Mouse (Mus musculus): ENCODE data around the gene Farp2. TPM values are rescaled to one million over a fixed set of nuclear protein-coding genes. Genes with fewer than 3 reads are reported as not detected.
"Not testable (repeated sequence)": the region's sequence is repeated elsewhere in the genome, so short reads cannot be mapped to it uniquely, and the experiment has no call there.

The Farp2 gene
- polyA plus RNA-seq, 1 experiment from 2014 or later: 1.5 TPM

DNA sequence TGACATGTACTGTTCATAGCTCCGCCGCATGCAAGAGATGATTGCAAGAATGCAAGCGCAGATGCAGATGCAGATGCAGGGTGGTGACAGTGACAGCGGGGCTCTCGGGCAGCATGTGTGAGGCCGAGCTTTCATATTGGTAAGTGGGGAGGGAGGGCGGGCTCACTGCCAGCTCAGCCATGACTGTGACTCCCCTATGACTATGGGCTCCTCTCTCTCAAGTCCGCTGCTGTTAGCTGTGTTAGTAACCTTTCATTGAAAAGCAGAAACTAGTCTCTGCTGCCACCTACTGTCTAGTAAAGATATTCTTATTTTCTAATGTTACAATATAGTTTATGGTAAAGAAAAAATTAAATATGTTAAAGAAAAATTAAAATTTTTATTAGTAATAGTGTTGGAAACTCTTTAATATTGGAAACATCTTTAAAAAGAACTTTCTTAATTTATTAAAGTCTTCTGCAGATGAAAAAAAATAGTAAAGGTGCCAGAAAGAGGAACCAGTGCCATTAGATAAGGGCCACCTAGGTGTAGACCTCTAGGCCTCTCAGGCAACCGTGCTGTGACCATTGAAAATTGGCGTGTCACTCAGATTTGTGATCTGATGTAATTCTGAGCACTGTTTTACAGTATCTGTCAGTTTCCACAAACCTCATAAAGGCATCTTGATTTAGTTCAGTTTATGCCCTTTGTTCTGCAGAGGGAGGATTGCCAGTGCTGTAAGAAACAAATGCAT, 4.8 kb upstream of the Farp2 start:
- H3K9ac ChIP-seq: no peak overlapping the region
- no peak for ATAC-seq
- no peak overlapping the region for H3K4me3 ChIP-seq
- H3K27ac ChIP-seq: no peak overlapping the region
- no peaks in the 10 kb centered on the region for H3K9me3 ChIP-seq (replicated peaks)
- no peaks in the 10 kb centered on the region for H3K27me3 ChIP-seq (replicated peaks)
- WGBS (ENCODE audit: insufficient replicate concordance): 56% methylated on average over 10 of the region's 10 CpGs
- H3K4me2 ChIP-seq: no peak overlapping the region
- peaks cover 16% of the 10 kb centered on the region for H3K4me1 ChIP-seq
- H3K36me3 ChIP-seq: peaks cover 68% of the 10 kb centered on the region

DNA sequence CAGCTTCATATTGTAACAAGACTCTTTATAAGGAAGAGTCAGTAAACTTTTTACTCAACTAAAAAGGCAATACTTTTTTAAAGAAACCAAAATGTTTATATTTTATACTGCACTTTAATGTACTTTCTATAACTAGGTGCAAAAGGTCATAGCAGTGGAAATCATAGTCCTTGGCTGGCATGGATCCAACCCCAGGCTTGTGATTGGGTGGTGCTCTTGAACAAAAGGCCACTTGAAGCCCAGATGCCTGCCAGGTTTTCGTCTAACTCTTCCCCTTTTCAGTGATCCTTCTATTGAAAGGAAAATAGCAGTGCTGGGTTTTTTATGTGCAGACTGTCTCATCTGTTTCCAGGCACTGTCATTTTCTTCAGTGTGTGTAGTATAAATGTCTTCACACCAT, 3.3 kb upstream of the Farp2 start:
- 45% methylated on average over 1 of the region's 1 CpGs for WGBS (ENCODE audit: insufficient replicate concordance)
- not testable (repeated sequence) for ATAC-seq; H3K27ac ChIP-seq; H3K9ac ChIP-seq; H3K4me2 ChIP-seq; H3K9me3 ChIP-seq (replicated peaks); H3K4me3 ChIP-seq
- Histone ChIP-seq H3K4me1 (peaks cover 28% of the 10 kb centered on the region), H3K27me3 (replicated peaks) (peaks cover 12% of the 10 kb centered on the region), H3K36me3 (peaks cover 56% of the 10 kb centered on the region)

DNA sequence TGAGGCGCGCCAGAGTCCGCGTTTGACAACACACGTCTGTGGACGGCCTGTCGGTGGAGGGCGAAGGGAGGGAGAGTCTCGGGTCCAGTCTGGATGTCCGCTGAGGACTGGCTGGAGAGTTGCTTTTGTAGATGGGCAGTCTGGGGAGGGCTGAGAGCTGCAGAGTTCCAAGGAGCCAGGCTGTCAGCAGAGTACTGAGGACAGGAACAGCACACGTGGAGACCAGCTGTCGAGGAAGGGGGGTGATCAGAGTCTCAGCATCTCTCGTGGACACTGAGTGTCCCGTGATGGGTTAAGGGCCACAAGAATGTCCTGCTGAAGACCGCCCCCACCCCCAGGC, 442 bp downstream of the Farp2 start:
- peak overlapping the region; percentile 64 for H3K4me3 ChIP-seq
- H3K9me3 ChIP-seq (replicated peaks): no peaks in the 10 kb centered on the region
- 7% methylated on average over 15 of the region's 15 CpGs for WGBS (ENCODE audit: insufficient replicate concordance)
- peaks cover 14% of the 10 kb centered on the region for H3K27me3 ChIP-seq (replicated peaks)
- H3K4me2 ChIP-seq: peak overlapping the region; percentile 97
- peaks cover 25% of the 10 kb centered on the region for H3K36me3 ChIP-seq
- peak overlapping the region; percentile 76 for H3K9ac ChIP-seq
- peaks cover 28% of the 10 kb centered on the region for H3K4me1 ChIP-seq
- ATAC-seq: no peak
- peak overlapping the region; percentile 72; the same call in 1 of the 2 replicates for H3K27ac ChIP-seq

DNA sequence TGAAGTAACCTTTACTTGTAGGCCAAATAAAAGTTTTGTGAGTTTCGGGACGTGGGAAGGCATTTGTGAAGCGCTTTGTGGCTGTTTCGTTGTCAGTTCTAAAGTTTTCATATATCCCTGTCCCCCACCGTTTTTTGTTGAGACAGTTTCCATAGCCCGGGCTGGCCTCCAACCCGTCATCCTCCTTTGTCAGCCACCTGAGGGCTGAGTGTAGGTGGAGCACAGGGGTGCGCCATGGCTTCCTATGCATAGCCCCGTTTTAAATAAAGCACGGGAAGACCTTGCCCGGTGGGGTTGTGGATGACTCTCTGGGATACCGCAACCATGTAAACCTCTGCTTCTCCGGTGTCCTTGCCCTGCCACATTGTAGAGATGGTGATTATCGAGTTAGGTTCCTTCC, 1.3 kb downstream of the Farp2 start:
- Histone ChIP-seq H3K9ac (no peak overlapping the region), H3K4me1 (peaks cover 28% of the 10 kb centered on the region), H3K36me3 (peaks cover 18% of the 10 kb centered on the region), H3K27ac (no peak overlapping the region), H3K9me3 (replicated peaks) (no peaks in the 10 kb centered on the region), H3K4me3 (no peak overlapping the region), H3K4me2 (no peak overlapping the region), H3K27me3 (replicated peaks) (peaks cover 14% of the 10 kb centered on the region)
- ATAC-seq: no peak
- WGBS (ENCODE audit: insufficient replicate concordance): 70% methylated on average over 14 of the region's 14 CpGs

DNA sequence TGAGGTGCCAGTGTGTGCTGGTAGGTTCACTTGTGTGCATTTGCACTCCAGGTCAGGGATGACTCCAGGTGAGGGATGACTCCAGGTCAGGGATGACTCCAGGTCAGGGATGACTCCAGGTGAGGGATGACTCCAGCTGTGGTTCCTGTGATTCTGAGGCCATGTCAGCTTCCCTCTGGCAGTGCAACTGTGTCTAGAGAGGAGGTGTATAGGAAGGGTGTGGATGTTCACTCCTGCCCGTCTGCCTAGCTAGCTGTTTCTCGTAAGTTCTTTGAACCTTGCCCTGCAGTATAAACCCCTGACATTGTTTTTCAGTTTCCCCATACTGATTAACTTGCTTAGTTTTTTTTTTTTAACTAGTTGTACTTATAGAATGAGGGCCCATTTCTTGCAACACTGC, 9.6 kb downstream of the Farp2 start:
- no peaks in the 10 kb centered on the region for H3K9me3 ChIP-seq (replicated peaks)
- no peaks in the 10 kb centered on the region for H3K27me3 ChIP-seq (replicated peaks)
- H3K4me2 ChIP-seq: no peak overlapping the region
- no peak overlapping the region for H3K9ac ChIP-seq
- H3K27ac ChIP-seq: no peak overlapping the region
- H3K4me3 ChIP-seq: no peak overlapping the region
- no peaks in the 10 kb centered on the region for H3K36me3 ChIP-seq
- H3K4me1 ChIP-seq: no peaks in the 10 kb centered on the region
- ATAC-seq: no peak
- 67% methylated on average over 2 of the region's 2 CpGs for WGBS (ENCODE audit: insufficient replicate concordance)

DNA sequence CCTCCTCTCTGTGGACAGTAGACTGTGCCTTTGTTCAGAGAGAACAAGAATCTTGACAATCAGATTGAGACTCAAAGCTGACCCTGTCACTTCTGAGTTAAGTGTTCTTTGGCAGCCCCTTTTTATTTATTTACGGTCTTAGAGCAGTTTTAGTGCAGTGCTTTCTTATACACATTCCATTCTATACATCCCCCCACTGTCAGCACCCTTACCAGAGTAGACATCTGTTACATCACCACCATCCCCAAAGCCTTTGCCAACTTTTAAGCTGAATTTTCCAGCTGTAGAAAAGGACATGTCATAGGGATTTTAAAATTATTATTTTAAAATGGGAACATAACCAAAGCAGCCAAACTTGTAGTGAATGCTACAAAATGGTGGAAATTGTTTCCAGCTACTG, 10.4 kb downstream of the Farp2 start:
- H3K9ac ChIP-seq: no peak overlapping the region
- no peaks in the 10 kb centered on the region for H3K4me1 ChIP-seq
- H3K36me3 ChIP-seq: no peaks in the 10 kb centered on the region
- no peak for ATAC-seq
- no peaks in the 10 kb centered on the region for H3K9me3 ChIP-seq (replicated peaks)
- no peak overlapping the region for H3K27ac ChIP-seq
- H3K4me3 ChIP-seq: no peak overlapping the region
- H3K4me2 ChIP-seq: no peak overlapping the region
- no peaks in the 10 kb centered on the region for H3K27me3 ChIP-seq (replicated peaks)
- WGBS (ENCODE audit: insufficient replicate concordance): 75% methylated on average over 1 of the region's 1 CpGs

DNA sequence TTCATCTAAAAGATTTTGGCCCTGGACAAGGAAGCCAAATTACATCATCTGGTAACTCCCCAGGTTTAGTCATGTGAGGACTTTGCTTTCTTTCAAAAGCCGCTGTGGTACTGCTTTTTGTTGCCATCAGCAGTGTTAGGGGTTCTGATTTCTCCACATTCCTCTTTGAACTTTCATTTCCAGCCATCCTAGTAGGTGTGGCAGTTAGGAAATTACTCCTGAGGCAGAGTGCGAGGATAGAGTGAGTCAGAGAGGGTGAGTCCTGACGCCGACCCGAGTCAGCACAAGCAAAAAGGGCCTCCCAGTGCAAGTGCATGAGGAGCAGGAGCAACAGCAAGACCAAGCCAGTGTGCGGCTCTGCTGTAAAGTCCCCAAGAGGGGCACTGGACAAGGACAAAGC, 17.9 kb downstream of the Farp2 start:
- H3K36me3 ChIP-seq: 0 out of 2 replicates have a peak, but pooled peaks cover 3% of the 10 kb centered on the region
- H3K27me3 ChIP-seq (replicated peaks): no peaks in the 10 kb centered on the region
- H3K9me3 ChIP-seq (replicated peaks): no peaks in the 10 kb centered on the region
- no peak overlapping the region for H3K4me3 ChIP-seq
- WGBS (ENCODE audit: insufficient replicate concordance): 70% methylated on average over 6 of the region's 6 CpGs
- H3K9ac ChIP-seq: no peak overlapping the region
- H3K4me1 ChIP-seq: no peaks in the 10 kb centered on the region
- no peak for ATAC-seq
- no peak overlapping the region for H3K27ac ChIP-seq
- H3K4me2 ChIP-seq: no peak overlapping the region

DNA sequence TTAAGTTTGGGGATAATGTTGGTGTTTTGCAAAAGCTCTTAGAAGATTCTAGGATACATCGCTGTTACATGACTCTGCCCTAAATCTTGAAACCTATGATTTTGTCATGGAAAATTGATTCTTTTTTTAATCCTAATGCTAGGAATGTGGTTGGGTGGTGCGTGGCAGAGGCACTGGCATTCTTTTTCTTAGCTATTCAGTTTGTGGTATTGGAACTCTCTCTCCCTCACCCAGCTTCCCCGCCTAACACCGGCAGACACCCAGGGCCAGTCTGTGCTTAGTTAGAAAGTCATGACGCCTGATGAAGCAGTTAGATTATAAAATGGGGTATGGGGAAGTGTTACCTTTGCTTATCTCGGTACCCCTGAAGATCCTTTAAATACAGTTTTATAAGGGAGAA, 25.3 kb downstream of the Farp2 start:
- Histone ChIP-seq H3K4me2 (no peak overlapping the region), H3K36me3 (no peaks in the 10 kb centered on the region), H3K27ac (no peak overlapping the region), H3K4me3 (no peak overlapping the region), H3K4me1 (no peaks in the 10 kb centered on the region), H3K9ac (no peak overlapping the region), H3K27me3 (replicated peaks) (no peaks in the 10 kb centered on the region), H3K9me3 (replicated peaks) (no peaks in the 10 kb centered on the region; the same call in 1 of the 2 replicates)
- WGBS (ENCODE audit: insufficient replicate concordance): 83% methylated on average over 6 of the region's 6 CpGs
- ATAC-seq: no peak

DNA sequence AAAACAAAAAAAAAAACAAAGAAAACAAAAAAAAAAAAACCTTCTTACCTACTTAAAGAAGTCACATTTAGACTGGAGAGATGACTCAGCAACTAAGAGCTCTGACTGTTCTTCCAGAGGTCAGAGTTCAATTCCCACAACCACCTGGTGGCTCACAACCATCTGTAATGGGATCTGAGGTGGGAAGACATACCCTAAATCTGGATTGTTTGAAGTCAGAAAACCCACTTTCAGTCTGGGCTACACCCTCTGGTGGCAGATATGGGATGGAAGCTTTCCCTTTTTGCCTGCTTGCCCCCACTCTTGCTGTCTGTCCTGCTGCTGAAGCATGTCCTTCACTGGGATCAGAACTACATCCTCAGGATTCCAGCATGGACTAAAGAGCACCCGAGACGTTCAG, 31.3 kb downstream of the Farp2 start:
- Histone ChIP-seq H3K4me3 (no peak overlapping the region), H3K27ac (no peak overlapping the region), H3K9ac (no peak overlapping the region), H3K27me3 (replicated peaks) (no peaks in the 10 kb centered on the region), H3K4me1 (no peaks in the 10 kb centered on the region), H3K36me3 (no peaks in the 10 kb centered on the region), H3K4me2 (no peak overlapping the region), H3K9me3 (replicated peaks) (no peaks in the 10 kb centered on the region; the same call in 1 of the 2 replicates)
- WGBS (ENCODE audit: insufficient replicate concordance): 63% methylated on average over 2 of the region's 2 CpGs
- ATAC-seq: no peak

DNA sequence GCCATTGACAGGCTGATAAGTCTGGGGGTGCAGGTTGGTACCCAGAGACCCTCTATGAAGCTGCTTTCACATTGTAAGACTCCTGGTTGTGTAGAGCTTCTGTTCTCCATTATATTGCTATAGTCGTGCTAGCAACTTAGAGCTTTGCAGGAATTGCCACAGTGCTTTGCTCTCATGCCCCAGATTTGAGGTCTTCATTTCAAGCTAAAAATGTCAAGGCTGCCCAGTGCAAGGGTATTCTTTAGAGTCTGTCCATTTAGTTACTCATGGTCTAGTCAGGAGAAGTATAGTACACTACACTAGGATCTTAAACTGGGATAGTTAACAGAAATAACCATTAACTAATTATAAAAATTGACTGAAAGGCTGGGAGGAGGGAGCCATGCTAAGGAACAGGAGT, 35.4 kb downstream of the Farp2 start:
- Histone ChIP-seq H3K4me3 (no peak overlapping the region), H3K9ac (no peak overlapping the region), H3K27me3 (replicated peaks) (no peaks in the 10 kb centered on the region), H3K27ac (no peak overlapping the region), H3K9me3 (replicated peaks) (no peaks in the 10 kb centered on the region), H3K4me1 (no peaks in the 10 kb centered on the region), H3K4me2 (no peak overlapping the region), H3K36me3 (no peaks in the 10 kb centered on the region)
- 68% methylated on average over 1 of the region's 1 CpGs for WGBS (ENCODE audit: insufficient replicate concordance)
- ATAC-seq: no peak

DNA sequence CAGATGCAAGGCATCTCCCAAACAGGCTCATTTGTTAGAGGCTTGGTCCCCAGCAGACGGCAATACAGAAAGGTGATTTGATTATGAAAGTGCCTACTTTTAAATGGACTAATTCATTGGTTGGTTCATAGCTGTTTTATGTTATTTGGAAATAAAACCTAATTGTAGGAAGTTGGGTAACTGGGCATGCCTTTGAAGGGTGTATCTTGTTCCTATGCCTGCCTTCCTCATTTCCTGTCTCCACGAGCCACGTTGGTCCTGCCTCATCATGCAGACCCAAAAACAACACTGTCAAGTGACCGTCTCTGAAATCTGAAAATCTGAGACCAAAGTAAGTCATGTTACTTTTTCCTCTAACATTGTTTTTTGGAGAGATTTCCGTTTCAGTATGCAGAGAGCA, 39.5 kb downstream of the Farp2 start:
- Histone ChIP-seq H3K36me3 (no peaks in the 10 kb centered on the region), H3K27ac (no peak overlapping the region), H3K4me2 (no peak overlapping the region), H3K27me3 (replicated peaks) (no peaks in the 10 kb centered on the region), H3K4me1 (no peaks in the 10 kb centered on the region), H3K9me3 (replicated peaks) (no peaks in the 10 kb centered on the region), H3K9ac (no peak overlapping the region), H3K4me3 (no peak overlapping the region)
- 49% methylated on average over 5 of the region's 5 CpGs for WGBS (ENCODE audit: insufficient replicate concordance)
- no peak for ATAC-seq

DNA sequence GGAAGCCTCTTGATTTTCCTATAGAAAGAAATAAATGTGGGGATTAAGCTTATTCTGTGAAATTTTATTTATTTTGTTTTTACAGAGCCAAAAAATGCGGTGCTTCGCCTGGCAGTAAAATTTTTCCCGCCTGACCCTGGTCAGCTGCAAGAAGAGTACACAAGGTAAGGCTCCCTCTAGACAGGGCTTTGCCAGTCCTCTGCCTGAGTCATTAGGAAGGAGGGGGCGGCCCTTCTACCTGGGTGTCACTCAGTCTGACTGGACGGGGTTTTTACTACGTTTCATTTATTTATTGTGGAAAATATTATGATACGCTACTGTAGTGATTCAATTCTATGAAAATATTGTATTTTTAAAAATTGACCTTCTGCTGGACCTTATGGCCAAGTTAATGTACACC, 51.3 kb downstream of the Farp2 start:
- no peaks in the 10 kb centered on the region for H3K9me3 ChIP-seq (replicated peaks)
- H3K9ac ChIP-seq: no peak overlapping the region
- ATAC-seq: no peak
- H3K36me3 ChIP-seq: no peaks in the 10 kb centered on the region
- WGBS (ENCODE audit: insufficient replicate concordance): 68% methylated on average over 7 of the region's 7 CpGs
- no peaks in the 10 kb centered on the region for H3K27me3 ChIP-seq (replicated peaks)
- H3K4me1 ChIP-seq: peaks cover 7% of the 10 kb centered on the region
- H3K4me3 ChIP-seq: no peak overlapping the region
- no peak overlapping the region for H3K4me2 ChIP-seq
- no peak overlapping the region for H3K27ac ChIP-seq

DNA sequence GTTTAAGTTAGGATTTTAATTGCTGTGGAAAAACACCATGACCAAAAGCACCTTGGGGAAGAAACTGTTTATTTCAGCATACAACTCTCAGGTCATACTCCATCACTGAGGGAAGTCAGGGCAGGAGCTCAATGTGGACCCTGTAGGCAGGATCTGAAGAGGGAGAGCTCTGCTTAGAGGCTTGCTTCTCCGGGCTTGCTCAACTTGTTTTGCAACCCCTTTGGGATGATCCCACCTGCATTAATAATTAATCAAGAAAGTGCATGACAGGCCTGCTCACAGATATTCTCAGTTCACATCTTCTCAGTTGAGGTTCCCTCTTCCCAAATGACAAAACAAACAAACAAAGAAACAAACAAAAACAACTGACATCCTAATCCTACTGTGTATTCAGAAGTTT, 51.8 kb downstream of the Farp2 start:
- H3K27me3 ChIP-seq (replicated peaks): no peaks in the 10 kb centered on the region
- no peak overlapping the region for H3K9ac ChIP-seq
- no peak overlapping the region for H3K27ac ChIP-seq
- peaks cover 7% of the 10 kb centered on the region for H3K4me1 ChIP-seq
- H3K36me3 ChIP-seq: no peaks in the 10 kb centered on the region
- no peak overlapping the region for H3K4me2 ChIP-seq
- ATAC-seq: no peak
- no peaks in the 10 kb centered on the region for H3K9me3 ChIP-seq (replicated peaks)
- WGBS (ENCODE audit: insufficient replicate concordance): 62% methylated on average over 1 of the region's 1 CpGs
- H3K4me3 ChIP-seq: no peak overlapping the region

Data from liver, embryonic 12.5 days (tissue).